Mouse (Mus musculus) right cerebral cortex, postnatal 36 days (tissue): ENCODE data around the gene Lsr.
A peak's percentile ranks its signal among the peaks of the same experiment; 100 is the strongest.
"Not testable (repeated sequence)": the region's sequence is repeated elsewhere in the genome, so short reads cannot be mapped to it uniquely, and the experiment has no call there.

Experiments used
- DNase-seq, 2 experiments: peaks; one replicate each; pipeline ENCODE4 v3.0.0; 2022; ENCODE audit warnings: low spot score in 2 of 2, mixed read lengths in 1 of 2

The Lsr gene

DNA sequence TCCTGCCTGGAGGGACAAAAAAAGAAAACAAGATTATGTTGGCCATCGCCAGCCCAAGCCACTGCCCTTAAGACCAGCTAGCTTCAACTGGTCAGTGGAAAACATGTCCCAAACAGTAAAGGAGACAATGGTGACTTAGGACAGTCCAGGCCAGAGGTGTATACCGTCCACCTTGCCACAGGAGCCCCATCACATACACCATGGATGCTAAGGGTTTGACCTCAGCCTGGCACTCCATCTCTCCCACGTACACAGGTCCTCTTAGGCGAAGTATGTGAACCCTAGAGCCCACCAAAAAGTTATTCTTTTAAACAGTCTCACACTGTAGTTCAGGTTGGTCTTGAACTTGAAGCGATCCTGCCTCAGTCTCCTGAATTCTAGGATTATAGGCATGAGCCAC, 10.4 kb downstream of the Lsr start:
- DNase-seq: no peak

- DNase-seq: no peak
Measured at GRCm38 (mm10) chr7:30959786-30960349, 13.4 kb downstream of the Lsr start.

GRCm38 (mm10) chr7:30958866-30959487, 14.3 kb downstream of the Lsr start:
- DNase-seq: no peak

DNA sequence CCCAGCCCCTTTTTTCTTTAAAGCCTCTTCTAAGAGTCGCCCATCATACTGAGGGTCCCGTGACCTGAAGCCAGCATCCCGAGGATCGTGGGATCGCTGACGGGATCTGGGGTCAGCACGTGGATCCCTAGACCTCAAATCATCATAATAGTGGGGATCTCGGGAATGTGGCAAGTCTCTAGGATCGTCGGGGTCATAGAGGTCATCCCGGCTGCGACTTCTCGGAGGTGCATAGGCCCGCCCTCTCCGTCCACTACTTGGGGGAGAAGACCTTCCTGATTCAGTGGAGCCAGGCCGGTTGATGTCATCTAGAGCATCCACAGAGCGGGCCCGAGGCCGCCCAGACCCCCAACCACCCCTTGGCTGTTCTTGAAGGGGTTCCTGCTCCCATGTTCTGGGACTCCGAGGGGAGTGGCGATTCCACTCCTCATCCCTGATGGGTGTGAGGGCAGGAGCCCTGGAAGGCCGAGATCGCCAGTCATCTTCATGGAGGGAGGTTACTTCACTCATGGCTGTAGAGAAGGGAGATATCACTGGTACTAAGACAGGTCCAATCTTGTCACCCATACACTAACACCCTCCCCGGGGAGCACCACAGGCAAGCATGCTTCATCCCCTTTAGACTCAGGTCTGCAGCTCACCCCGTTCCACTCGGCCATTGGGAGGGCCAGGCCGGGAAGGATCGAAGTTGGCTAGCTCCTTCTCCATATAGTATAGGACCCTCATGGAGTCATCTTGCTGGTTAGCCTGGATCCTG, 15.0 kb downstream of the Lsr start:
- DNase-seq: no peak

- peak; percentile 81 to 88 for DNase-seq
Measured at GRCm38 (mm10) chr7:30957367-30957783, 15.9 kb downstream of the Lsr start.

DNA sequence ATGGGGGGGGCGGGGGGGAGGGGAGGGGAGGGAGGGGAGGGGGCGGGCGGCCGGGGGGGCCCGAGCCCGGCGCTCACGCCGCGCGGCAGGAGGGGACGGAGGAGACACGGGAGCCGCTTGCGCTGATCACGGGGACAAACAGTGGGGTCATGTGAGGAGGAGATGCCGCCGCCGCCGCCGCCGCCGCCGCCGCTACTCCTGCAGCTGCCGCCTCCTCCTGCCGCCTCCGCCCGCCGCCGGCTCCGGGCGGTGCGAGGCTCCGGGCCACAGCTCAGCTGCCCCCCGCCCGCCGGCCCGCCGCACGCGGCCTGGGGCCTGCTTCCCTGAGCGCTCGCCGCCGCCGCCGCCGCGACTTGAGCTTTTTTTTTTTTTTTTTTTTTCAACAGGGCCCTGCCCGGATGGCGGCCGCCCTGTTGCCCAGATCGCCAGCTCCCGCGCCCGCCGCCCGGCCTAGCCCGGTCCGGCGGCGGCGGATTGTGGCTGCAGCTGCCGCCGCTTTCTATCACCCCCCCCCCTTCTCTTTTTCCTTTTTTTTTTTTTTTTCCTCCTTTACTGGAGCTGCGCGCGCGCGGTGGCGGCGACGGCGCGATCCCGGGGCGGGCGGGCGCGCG, 16.4 kb downstream of the Lsr start, which contains the start of gene Usf2:
TSS of gene Usf2 (minus strand) at position 48 of the 611 bp plus-strand sequence.
- peak; percentile 74 to 77 for DNase-seq

DNA sequence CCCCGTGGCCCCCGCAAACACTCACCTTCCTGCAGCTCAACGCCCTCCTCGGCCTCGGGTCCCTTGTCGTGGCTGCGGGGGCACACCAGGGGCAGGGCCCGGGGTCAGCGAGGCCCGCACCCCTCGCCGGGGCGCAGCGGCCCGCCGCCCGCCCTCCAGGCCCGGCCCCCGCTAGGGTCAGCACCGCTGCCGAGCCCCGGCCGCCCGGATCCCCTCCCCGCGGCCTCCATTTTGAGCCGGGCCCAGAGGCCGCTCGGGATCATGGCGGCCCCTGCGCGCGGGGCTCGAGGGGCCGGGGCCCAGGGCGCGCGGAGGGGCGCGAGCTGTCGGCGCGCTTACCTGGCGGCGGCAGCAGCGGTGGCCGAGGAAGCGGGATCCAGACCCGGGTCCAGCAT, 16.9 kb downstream of the Lsr start:
- no peak for DNase-seq

DNA sequence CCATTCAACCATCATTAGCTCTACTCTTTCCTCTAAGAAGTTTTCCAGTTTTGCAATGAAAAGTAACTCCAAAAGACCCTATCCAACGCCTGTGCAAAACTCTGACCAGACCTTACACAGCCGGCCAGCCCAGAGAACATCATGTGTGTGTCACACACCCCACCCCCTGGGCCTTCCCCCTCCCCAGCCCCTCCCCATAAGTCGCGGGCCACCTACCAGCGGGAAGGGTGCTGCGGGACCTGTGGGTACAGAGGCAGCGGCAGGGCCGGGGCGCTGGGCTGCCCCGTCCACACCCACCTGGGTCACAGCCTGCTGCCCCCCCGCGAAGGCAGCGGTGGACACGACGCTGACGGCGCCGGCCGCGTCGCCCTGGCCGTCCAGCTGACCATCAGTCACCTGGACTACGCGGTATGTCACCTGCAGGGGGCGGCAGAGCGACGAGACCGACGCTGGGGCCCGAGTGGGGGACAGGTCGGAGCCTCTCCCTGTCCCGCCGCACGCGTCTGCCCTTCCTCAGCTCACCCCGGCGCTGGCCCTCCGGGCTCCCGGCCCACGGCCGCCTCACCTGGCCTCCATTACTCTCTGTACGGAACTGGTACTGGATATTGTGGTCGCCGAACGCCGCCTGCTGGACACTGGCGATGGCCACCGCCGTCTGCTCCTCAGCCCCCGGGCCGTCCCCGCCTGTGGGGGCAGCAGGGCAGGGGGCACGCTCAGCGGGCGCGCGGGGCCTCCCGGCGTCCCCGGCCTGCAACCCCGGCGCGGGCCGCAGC, 17.5 kb downstream of the Lsr start:
- peak; percentile 55 to 68 for DNase-seq

- DNase-seq: no peak
Measured at GRCm38 (mm10) chr7:30954971-30955520, 18.2 kb downstream of the Lsr start.

DNA sequence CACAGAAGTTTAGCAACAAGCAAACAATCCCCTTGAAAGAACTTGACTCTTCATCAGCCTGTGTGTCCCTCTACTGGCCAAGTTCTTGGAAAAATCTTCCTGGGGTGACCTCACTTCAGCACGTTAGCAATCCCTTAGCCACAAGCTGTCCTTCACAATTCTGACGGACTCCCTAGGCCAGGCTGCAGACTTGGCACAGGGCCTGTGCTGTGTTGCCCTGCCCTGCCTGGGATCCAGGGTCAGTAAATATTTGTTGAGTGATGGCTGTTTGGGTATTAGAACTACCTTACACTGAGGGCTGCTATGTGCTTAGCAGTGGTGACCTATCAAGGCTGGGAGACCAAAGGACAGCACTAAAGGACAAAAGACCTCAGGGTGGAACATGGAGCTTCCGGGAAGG, 19.2 kb downstream of the Lsr start:
- DNase-seq: no peak

DNA sequence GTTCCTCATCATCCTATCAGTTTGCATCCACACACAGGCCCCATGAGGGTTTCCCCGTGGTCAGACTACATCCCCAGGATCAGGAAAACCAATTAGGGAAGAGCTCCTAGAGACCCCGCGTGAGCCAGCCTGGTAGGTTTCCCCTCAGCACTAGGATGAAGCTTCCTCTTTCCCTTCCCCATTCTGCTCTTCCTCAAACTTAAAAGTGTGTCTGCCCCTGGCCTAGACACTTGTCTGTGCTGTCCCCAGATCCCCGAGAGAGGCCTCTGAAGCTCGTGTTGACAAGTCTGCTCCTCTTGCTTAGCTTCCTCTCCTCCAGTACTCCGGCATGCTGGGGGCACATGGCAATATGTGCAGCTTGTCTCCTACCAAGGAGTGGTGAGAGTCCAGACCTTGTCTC, 19.8 kb downstream of the Lsr start:
- DNase-seq: no peak

DNA sequence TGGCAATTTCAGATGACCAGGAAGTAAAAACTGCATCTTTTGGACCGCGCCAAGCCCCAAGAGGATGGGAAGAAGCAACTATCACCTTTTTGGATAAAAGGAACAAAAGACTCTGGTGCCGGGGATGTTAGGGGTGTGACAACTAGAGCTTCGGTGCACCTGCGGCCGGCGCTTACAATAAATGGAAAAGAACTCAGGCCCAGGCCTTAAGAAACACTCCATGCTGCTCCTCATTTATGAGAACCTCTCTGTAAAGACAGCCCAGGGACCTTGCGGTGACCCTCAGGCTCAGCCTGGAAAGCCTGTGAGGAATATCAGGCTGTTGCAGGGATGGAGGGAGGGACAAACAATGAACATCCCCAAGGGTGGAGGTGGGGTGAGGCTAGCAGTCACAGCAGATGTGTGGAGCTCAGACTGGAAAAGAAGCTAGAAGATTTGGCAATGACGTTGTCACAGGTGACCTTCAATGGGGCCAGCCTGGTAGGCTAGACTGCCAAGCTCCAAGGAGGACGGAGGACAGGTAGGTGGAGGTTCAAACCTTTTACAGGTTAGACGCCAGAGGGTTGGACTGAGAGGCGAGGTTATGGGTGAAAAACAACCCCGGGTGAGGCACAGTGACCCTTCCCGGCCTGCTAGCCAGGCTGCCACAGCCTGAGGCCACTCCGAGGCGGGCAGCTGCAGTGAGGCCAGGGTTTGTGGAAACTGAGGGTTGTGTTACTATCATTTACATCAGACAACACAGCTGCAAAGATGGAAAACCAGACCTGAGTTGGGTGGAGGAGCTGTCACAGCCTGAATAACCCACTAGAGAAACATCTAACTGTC, 20.6 kb downstream of the Lsr start:
- DNase-seq: no peak

DNA sequence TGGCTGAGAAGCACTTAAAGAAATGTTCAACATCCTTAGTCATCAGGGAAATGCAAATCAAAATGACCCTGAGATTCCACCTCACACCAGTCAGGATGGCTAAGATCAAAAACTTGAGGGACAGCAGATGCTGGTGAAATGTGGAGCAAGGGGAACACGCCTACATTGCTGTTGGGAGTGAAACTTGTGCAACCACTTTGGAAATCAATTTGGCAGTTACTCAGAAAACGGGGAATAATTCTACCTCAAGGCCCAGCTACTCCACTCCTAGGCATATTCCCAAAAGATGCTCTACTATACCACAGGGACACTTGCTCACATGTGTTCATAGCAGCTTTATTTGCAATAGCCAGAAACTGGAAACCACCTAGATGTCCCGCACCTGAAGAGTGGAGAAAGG, 23.4 kb downstream of the Lsr start:
- not testable (repeated sequence) for DNase-seq

DNA sequence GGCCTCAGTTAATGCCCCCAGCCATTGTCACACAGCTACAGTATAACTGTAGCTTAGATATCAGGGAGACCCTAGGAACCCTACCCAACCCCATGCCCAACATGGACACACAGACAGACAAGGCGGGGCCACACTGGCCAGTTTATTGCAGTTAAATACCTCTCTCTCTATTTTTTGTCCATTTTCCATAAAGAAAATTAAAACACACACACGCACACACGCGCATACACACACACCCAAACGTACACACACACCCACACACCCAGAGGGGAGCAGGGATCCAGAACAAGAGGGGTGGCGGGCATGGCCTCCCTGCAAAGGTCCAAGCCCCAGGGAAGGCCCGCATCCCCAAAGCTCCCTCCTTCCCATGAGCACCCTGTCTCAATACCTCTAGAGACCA, 27.4 kb downstream of the Lsr start:
- no peak for DNase-seq

GRCm38 (mm10) chr7:30945466-30945865, 27.8 kb downstream of the Lsr start:
- not testable (repeated sequence) for DNase-seq

GRCm38 (mm10) chr7:30944706-30945105, 28.6 kb downstream of the Lsr start:
- not testable (repeated sequence) for DNase-seq

DNA sequence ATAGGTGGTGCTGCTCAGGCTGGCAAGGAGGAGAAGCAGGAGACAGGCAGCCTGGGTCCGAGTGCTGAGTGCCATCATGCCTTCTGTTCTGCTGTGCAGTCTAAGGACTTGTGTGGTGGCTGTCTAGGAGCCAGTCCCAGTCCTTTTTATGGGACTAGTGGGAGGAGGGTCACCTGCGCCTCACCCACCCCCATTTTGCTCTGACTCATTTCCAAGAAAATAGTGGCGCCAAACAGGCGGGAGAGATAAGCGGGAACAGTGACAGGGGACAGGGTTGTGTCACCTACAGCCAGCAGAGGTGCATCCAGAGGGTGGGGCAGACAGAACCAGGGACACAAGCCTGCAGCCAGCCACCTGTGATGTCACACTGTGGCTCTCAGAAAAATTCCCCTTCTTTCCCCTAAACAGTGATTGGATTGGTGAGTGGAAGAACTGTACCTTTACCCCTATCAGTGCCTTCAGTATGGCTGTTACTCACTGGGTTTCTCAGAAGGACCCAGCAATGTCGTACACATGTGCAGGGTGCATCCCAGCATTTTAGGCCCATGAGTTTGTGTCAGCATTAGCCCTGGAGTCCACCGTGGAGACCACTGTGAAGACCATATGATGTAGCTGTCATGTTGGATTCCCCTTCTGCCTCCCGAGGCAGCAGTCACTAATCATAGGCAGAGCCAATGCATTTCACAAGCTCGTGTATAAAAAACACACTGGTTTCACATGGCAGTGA, 29.2 kb downstream of the Lsr start, which contains the start of gene Hamp:
TSS of gene Hamp (minus strand) at position 124 of the 727 bp plus-strand sequence.
- no peak for DNase-seq

GRCm38 (mm10) chr7:30942365-30942764, 30.9 kb downstream of the Lsr start:
- not testable (repeated sequence) for DNase-seq

DNA sequence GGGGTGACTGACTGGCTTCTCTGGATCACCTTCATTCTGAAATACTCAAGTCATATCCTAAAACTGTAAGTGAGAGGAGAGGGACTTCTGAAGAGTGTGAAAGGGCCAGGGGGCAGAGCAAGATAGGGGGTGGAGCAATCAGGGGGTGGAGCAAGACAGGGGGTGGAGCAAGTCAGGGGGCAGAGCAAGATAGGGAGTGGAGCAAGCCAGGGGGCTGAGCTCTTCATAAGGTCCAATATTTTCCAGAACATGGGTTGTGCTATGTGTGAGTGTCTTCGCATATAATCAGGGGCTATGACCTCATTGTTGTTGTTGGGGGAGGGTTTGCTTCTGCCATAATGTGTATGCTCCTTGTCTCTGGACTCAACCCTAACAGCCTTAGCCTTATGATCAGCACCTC, 33.2 kb downstream of the Lsr start:
- DNase-seq: not testable (repeated sequence)
